Mouse (Mus musculus) ES-E14 (cell line): ENCODE results near the gene Gmip.

ENCODE experiments used
- CHD2 ChIP-seq: IDR thresholded peaks from 2 replicates; pipeline ENCODE4 v1.6.1; 2014; ENCODE audit warnings: mild to moderate bottlenecking, low read depth, low read length, inconsistent platforms
- HCFC1 ChIP-seq: IDR thresholded peaks from 2 replicates; pipeline ENCODE4 v1.6.1; 2012; ENCODE audit warnings: low read length, inconsistent platforms, borderline replicate concordance; ENCODE audit not compliant: insufficient read depth
- MAFK ChIP-seq: IDR thresholded peaks from 2 replicates; pipeline ENCODE4 v1.6.1; 2014; ENCODE audit warnings: mild to moderate bottlenecking, low read depth, low read length, inconsistent platforms; ENCODE audit not compliant: insufficient read depth

DNA sequence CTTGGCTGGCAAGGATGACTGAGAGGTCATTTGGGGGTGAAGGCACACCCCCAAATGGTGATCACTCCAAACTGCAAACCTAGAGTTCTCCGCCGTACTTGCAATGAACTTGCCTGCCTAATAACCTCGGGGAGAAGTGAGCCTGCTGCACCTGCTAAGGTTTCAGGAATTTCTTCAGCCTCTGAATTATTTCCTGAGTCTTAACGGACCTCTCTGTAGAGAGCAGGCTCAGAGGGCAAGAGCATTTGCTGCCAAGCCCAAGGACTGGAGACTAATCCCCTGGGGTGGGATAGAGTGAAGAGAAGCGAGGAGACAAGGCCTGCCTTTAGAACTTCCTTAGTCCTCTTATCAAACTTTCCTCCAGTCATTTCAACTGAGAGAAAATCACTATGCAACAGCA is 18.7 kb upstream of the Gmip start:
- TF ChIP-seq MAFK (no peak), CHD2 (no peak), HCFC1 (no peak)
